Mouse (Mus musculus): ENCODE results near the gene Mcm3. TPM values are rescaled to one million over a fixed set of nuclear protein-coding genes. Genes with fewer than 3 reads are reported as not detected.
"Not testable (repeated sequence)": the region's sequence is repeated elsewhere in the genome, so short reads cannot be mapped to it uniquely, and the experiment has no call there.

Gene Mcm3
- total RNA-seq, 2 experiments from 2014 or later = 251 to 569 TPM

DNA sequence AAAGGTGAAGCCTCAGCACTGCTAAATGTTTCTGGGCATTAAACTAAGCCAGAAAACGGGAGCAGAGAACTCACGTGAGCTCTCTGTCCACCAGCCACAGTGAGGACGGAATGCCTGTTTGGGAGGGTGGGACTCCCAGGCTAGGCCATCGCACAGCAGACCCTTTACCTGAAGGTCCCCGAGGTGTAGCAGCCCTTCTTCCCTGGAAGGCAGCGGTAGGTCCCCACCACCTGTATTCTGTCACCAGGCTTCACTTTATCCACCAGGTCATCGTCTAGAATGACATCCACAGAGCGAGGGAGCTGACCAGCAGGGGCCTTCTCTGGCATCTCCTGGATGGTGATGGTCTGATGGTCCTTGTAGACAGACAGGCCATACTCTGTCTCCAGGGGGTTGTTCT is 5.6 kb downstream of the Mcm3 start:
- ATAC-seq (replicated peaks; ENCODE audit: poor library complexity, severe bottlenecking) = no peak

DNA sequence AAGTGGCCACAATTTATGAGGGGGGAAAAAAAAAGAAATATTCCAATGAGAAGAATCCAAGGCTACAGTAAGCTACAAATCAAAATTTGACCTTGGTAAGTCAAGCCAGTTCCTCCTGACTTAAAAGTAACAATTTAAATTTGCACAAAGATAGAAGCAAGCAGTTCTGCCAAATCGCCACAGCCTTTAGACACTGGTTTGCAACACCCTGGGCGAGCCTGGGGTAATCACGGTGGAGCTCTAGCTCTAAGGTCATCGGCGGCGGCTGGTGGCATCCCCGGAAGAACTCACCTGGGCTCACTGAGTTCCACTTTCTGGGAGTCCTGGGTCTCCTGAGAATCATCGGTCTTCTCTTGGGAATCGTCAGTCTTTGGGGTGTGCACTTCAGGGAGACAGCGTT is 15.6 kb downstream of the Mcm3 start:
- no peak for ATAC-seq (replicated peaks; ENCODE audit: poor library complexity, severe bottlenecking)

DNA sequence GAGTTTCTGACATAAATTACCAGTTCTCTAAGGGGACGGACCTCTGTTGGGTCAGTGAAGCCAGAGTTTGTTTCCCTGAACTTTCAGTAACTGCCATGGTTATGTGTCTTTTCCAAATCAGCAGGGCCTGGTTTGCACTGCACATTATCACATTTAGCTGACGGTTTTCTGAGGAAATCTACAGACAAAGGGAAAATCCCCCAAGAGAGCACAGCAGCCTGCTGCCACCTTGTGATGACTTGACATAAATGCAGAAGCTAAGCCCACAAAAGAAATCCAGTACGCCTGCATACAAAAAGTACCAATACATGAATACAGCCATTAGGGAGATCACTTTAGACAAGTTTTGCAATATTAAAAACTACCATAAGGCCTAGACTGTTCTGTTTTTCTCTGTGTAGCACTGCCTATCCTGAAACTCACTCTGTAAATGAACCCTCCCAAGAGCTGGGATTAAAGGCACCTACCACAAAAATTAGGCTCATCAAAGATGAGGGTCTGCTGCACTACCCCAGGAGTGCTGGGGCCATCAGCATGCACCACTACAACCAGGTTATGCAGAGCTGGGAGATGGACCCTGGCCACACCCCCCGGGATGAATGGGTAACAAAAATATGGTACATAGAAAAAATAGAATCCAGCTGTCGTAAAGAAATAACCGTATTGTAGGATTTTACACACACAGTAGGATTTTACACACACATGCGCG is 18.3 kb downstream of the Mcm3 start:
- no peak for ATAC-seq (replicated peaks; ENCODE audit: poor library complexity, severe bottlenecking)

DNA sequence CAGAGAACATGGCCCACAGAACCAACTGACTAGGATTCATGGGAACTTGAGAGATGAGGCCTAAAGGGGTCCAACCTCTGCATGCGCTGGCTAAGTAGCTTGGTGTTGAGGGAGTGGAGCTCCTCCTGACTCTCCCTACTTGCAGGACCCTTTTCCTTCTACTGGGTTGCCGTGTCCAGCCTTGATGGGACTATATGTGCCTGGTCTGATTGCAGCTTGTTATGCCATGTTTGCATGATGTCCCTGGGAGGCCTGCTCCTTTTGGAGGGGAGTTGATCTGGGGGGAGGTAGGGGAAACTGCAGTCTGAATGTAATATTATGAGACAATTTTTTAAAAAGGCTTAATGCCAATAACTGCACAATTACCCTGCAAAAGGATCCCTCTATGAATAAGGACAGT is 18.8 kb downstream of the Mcm3 start:
- no peak for ATAC-seq (replicated peaks; ENCODE audit: poor library complexity, severe bottlenecking)

DNA sequence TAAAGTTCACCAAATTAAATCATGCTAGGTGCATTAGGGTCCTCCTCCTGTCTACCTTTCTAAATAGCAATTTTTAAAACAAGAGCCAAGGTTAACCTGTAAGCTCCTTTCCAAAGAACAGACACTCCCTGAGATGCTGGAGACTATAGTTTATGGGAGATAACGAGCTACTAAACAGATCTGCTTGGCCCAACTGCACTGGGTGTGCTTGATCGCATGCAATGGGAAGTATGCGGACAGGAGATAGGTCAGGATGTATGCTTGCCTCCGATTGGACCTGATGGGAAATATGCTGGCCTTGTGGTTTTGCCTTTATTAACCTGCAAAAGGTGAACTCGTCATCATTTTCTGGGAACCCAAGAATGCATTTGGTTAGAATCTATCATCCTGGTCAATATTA is 24.9 kb downstream of the Mcm3 start:
- ATAC-seq (replicated peaks; ENCODE audit: poor library complexity, severe bottlenecking) = no peak

DNA sequence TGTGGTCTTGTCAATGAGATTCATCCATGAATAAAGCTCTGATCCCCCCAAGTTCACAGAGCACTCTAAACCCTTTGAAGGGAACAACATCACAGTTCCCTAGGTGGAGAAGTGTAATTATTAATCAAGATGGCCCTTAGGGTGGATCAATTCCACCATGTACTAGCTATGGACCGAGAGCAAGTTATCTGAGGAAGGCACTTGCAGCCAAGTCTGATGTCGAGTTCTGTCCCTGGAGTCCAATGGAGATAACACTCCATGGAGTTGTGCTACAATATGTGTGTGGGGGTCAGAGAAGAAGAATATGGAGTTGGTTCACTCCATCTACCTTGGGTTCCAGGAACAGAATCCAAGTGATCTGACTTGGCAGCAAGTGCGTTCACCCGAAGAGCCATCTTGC is 25.4 kb downstream of the Mcm3 start:
- no peak for ATAC-seq (replicated peaks; ENCODE audit: poor library complexity, severe bottlenecking)

DNA sequence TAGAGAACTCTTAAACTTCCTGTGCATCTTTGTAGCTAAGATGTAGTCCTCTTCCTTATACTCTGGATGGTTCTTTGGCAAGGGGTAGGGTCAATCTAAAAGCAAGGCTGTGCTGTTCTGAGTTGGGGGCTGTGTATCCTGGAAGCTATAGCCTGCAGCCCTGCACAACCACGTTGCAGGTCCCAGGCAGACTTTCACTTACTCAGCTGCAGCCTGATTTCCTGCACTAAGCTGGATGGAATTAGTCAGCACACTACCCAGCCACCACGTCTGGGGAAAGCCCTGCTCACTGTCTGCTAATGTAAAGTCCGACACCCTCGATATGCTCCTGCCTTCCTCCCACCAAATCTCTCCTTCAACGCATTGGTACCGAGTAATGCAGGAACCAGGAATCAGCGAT is 28.7 kb downstream of the Mcm3 start:
- ATAC-seq (replicated peaks; ENCODE audit: poor library complexity, severe bottlenecking) = no peak

- not testable (repeated sequence) for ATAC-seq (replicated peaks; ENCODE audit: poor library complexity, severe bottlenecking)
Observed at GRCm38 (mm10) chr1:20790517-20790916, 29.6 kb downstream of the Mcm3 start, which contains the start of gene Il17f. Il17f (minus strand) TSS chr1:20790617.

DNA sequence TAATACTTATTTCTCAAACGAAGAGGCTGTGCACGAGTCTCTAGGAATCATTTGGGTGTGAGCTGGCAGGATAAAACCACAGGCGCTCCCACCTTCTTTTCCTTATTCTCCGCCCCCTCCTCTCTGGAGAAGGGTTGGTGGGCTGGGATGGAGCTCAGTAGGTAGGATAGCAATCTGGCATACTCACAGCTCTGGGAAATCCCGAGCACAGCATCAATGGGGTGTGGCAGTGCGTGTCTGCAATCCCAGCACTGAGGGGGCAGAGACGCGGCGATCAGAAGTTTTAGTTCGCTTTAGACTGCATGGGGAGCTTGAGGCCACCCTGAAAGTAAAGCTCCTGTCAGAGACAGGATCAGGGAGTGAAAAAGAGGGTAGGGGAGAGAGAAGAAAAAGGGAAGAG is 31.7 kb downstream of the Mcm3 start:
- ATAC-seq (replicated peaks; ENCODE audit: poor library complexity, severe bottlenecking) = no peak

GRCm38 (mm10) chr1:20787046-20787445 is 33.1 kb downstream of the Mcm3 start:
- no peak for ATAC-seq (replicated peaks; ENCODE audit: poor library complexity, severe bottlenecking)

DNA sequence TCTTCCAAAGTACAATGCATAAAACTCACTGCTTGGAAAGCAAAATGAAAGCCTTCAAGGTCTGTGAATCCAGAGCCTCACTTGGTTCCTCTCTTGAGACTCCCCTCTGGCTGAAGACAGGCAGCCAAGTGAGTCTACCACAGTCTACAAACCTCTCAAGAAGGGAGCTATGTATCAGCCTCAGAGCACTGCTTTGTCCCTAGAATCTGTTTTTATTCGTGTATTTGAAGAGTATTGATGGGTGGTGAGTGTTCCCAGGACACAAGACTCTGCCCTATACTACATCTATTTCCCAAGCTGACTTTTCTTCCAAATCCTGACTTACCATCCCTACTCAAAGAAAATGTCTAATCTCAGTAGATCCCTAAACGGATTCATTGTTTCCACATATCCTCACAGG is 41.7 kb downstream of the Mcm3 start:
- ATAC-seq (replicated peaks; ENCODE audit: poor library complexity, severe bottlenecking) = no peak

DNA sequence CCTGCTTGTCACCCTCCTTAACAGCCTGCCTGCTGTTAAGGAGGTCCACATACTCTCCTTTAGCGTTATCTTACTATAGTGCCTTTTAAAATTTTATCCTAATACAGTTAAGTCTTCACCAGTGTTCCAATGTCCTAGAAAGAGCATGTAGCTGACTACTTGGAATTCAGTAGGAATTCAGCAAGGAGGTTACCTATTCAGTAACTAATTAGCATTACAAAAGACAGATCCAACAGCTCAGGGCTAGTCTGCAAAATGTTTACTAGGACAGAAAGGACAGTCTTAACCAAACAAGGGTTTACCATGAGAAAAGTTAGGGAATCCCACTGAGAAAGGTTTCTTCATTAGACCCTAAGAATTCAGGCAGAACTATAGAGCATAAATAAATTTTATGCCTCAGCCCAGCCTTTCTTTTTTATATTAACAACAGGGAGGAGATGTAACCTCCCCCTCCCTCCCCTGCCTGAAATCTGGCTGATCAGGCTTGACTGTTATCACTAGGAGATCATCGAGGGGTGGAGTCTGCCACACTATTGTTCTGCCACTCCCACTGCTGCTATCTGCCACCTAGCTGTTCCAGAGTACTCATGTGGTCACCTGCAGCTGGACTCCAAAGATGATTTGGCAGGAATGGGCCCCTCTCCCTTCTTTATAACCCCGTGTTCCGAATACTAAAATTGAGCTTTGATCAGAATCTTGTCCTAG is 45.9 kb downstream of the Mcm3 start:
- ATAC-seq (replicated peaks; ENCODE audit: poor library complexity, severe bottlenecking) = not testable (repeated sequence)

GRCm38 (mm10) chr1:20766526-20766925 is 53.6 kb downstream of the Mcm3 start:
- no peak for ATAC-seq (replicated peaks; ENCODE audit: poor library complexity, severe bottlenecking)

- no peak for ATAC-seq (replicated peaks; ENCODE audit: poor library complexity, severe bottlenecking)
Observed at GRCm38 (mm10) chr1:20761411-20761810, 58.7 kb downstream of the Mcm3 start.

GRCm38 (mm10) chr1:20760331-20760730 is 59.8 kb downstream of the Mcm3 start:
- no peak for ATAC-seq (replicated peaks; ENCODE audit: poor library complexity, severe bottlenecking)

DNA sequence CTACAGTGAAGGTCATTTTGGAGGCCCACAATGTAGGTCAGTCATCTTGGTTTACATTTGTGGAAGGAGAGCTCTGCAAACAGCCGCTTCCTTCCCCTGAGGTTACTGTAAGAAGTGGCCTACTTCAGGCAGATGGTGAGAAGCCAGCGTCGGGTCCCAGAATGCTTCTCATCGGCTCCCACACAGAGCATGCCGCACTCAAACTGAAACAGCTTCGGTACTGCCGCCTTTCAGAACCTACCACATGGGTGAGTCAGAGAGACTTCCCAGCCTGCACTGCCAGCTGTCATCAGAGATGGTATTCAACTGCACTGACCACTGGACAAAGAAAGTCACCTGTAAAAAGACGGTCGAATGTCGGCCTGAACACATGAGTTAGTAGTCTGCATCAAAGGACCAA is 60.3 kb downstream of the Mcm3 start:
- no peak for ATAC-seq (replicated peaks; ENCODE audit: poor library complexity, severe bottlenecking)

GRCm38 (mm10) chr1:20757586-20757985 is 62.5 kb downstream of the Mcm3 start:
- no peak for ATAC-seq (replicated peaks; ENCODE audit: poor library complexity, severe bottlenecking)

- peak; percentile 40 for ATAC-seq (replicated peaks; ENCODE audit: poor library complexity, severe bottlenecking)
Observed at GRCm38 (mm10) chr1:20754439-20754838, 65.7 kb downstream of the Mcm3 start.
